ENCODE assay signal across 8 mouse cellular contexts in the genomic region with DNA sequence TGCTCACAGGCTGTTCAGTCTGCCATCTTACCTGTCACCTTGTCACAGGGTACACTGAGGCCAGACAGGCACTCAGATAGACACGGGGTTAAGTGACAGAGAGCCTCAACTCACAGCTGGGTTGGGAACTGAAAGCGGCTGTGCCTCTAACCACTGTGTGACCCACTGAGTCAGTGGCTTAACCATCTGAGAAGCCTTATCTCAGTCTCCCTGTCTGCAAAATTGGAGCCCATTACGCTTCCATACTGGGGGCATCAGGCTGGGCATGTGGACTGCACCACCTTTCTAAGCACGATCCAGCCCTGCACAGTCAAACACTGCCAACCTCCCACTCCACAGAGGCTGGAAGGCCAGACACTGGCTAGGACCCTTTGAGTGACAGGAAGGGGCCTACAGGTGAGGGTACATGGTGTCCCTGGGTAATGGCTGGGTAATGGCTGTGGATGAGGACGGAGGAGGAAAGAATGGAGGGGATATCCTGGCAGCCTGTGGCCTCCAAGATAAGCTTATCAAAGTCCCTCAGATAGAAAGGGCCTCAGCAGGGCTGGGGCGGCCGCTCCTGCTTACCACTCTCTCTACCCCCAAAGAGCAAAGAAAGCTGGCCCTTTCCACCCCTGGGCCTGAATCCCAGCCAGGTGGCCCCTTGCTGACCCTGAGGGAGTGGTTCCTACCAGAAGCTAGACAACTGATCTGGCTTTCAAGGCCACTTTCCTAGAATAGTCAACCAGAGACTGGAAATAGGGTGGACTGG. TPM values are rescaled to one million over a fixed set of nuclear protein-coding genes. Genes with fewer than 3 reads are reported as not detected.
A peak's percentile ranks its signal among the peaks of the same experiment; 100 is the strongest.
DNase-seq lines count a peak whose midpoint lies in the region; ATAC-seq lines count a peak whose summit lies in the region.

No protein-coding gene starts in this region.

- no peak for ATAC-seq in forebrain, embryonic 16.5 days

- 89% methylated on average over 7 of the region's 7 CpGs for WGBS in forebrain, embryonic 16.5 days

- H3K4me3 ChIP-seq in forebrain, embryonic 16.5 days (replicated peaks; ENCODE audit: low read length) = no peak overlapping the region

- intact Hi-C loops in heart, postnatal 36 days (cut with DNase I) = loop anchor here (2.0 kb wide), 1 partner anchor 19 kb away; no protein-coding TSS in a partner anchor

- H3K9me3 ChIP-seq in forebrain, embryonic 16.5 days (ENCODE audit: control insufficient read depth, low read length) = no peaks in the 10 kb centered on the region

- H3K36me3 ChIP-seq in forebrain, embryonic 16.5 days (ENCODE audit: control insufficient read depth, insufficient read depth) = no peaks in the 10 kb centered on the region

- no peak overlapping the region for H3K27ac ChIP-seq in forebrain, embryonic 16.5 days (ENCODE audit: low read length)

- peak; percentile 53 for DNase-seq in gastrocnemius, postnatal 25 days
- no peak for DNase-seq in gastrocnemius, postnatal 4 days (ENCODE audit: low spot score in 2 of 2)
- peak; percentile 93 for DNase-seq in c-Kit-positive CD71-positive TER-119-negative erythroid progenitor cells, embryonic 14.5 days (ENCODE audit: low read depth)
- DNase-seq in heart, postnatal 36 days = peak; percentile 63 to 70
- peak; percentile 58 for DNase-seq in lung, postnatal 36 days
- no peak for DNase-seq in layer of hippocampus, postnatal 36 days
- no peak for DNase-seq in layer of hippocampus, adult 18-20 months (ENCODE audit: low spot score in 2 of 2)

- no peak overlapping the region for H3K9ac ChIP-seq in forebrain, embryonic 16.5 days (replicated peaks; ENCODE audit: low read depth, low read length)

- H3K27me3 ChIP-seq in forebrain, embryonic 16.5 days (replicated peaks; ENCODE audit: control insufficient read depth, insufficient read depth, low read length) = peaks cover 10% of the 10 kb centered on the region; the same call in 1 of the 2 replicates

- H3K4me2 ChIP-seq in forebrain, embryonic 16.5 days (ENCODE audit: low read length) = no peak overlapping the region

- peaks cover 15% of the 10 kb centered on the region for H3K4me1 ChIP-seq in forebrain, embryonic 16.5 days (replicated peaks; ENCODE audit: control insufficient read depth, insufficient read depth, low read length)

RNA-seq across cellular contexts. Expression of a gene that starts 4.4 kb away (rescaled TPM):
- 10 to 100 TPM; 47.9 to 52.3 TPM for total RNA-seq in gastrocnemius, postnatal 25 days (2021)
- 100 to 1,000 TPM in 1 of 2 experiments, 10 to 100 TPM in 1; 81.0 to 130 TPM for total RNA-seq in gastrocnemius, postnatal 4 days (2021)
- 100 to 1,000 TPM; 237 to 310 TPM for total RNA-seq in heart, postnatal 36 days (2021)
- polyA plus RNA-seq in forebrain, embryonic 16.5 days (2015; fragmentation: Nextera tagmentation; extraction: Ambion mirVana) = 5.0 and 7.5 TPM in 2 replicates
- 10 to 100 TPM in 1 of 2 experiments, 1 to 10 TPM in 1; 7.9 to 12.7 TPM for total RNA-seq in layer of hippocampus, postnatal 36 days (2021)
- total RNA-seq in layer of hippocampus, adult 18-20 months (2021) = 10 to 100 TPM; 11.0 to 11.1 TPM

Comparison
In these comparisons a context has a peak if more than half of its experiments do, and no peak if none do; other contexts are left out.
1. DNase-seq: peak in gastrocnemius, postnatal 25 days (single experiment), c-Kit-positive CD71-positive TER-119-negative erythroid progenitor cells, embryonic 14.5 days (single experiment), heart, postnatal 36 days (2 of 2) and lung, postnatal 36 days (single experiment); none in gastrocnemius, postnatal 4 days (0 of 2), layer of hippocampus, postnatal 36 days (0 of 2) and layer of hippocampus, adult 18-20 months (0 of 2).